Mouse (Mus musculus): Measurements from ENCODE around the gene Lrfn2. TPM values are rescaled to one million over a fixed set of nuclear protein-coding genes. Genes with fewer than 3 reads are reported as not detected.

Gene Lrfn2
- total and polyA plus RNA-seq, 3 experiments = not detected

GRCm38 (mm10) chr17:48975055-48975454 is 42.9 kb downstream of the Lrfn2 start:
- H3K27me3 ChIP-seq (ENCODE audit: control insufficient read depth in 1 of 2, insufficient read depth in 2 of 2, low read length in 2 of 2) = no peaks in the 10 kb centered on the region
- H3K4me3 ChIP-seq (ENCODE audit: control insufficient read depth in 1 of 2, insufficient read depth in 1 of 2, low read depth in 2 of 2, low read length in 2 of 2) = no peak overlapping the region
- no peak overlapping the region for H3K27ac ChIP-seq (ENCODE audit: control insufficient read depth, low read depth, low read length)
- no peaks in the 10 kb centered on the region for H3K79me2 ChIP-seq (ENCODE audit: control insufficient read depth, insufficient read depth, low read length, poor library complexity)
- TF ChIP-seq NRF1 (IDR thresholded peaks at IDR 0.05; ENCODE audit: insufficient read depth, low read depth, low read length, poor library complexity, severe bottlenecking) = no peak
- no peak for TF ChIP-seq USF1 (IDR thresholded peaks at IDR 0.05; ENCODE audit: low read depth, low read length)
- no peak for TF ChIP-seq GABPA (IDR thresholded peaks at IDR 0.05; ENCODE audit: low read depth, low read length)
- TF ChIP-seq ZKSCAN1 (IDR thresholded peaks at IDR 0.05; ENCODE audit: low read depth, low read length) = no peak
- no peak for TF ChIP-seq UBTF (IDR thresholded peaks at IDR 0.05; ENCODE audit: borderline replicate concordance, insufficient read depth, low read depth, low read length)
- TF ChIP-seq RCOR1 (IDR thresholded peaks at IDR 0.05; ENCODE audit: low read depth, low read length) = no peak
- no peak for TF ChIP-seq MXI1 (IDR thresholded peaks at IDR 0.05; ENCODE audit: low read depth, low read length)
- TF ChIP-seq GATA1 (IDR thresholded peaks at IDR 0.05; ENCODE audit: low read depth, low read length) = no peak
- no peak for TF ChIP-seq POLR2AphosphoS5 (IDR thresholded peaks at IDR 0.05; ENCODE audit: borderline replicate concordance, low read depth, low read length)
- no peak for TF ChIP-seq TAL1 (IDR thresholded peaks at IDR 0.05; ENCODE audit: low read length)
- no peak for TF ChIP-seq POLR2A (IDR thresholded peaks at IDR 0.05; ENCODE audit: control insufficient read depth in 1 of 2, insufficient read depth in 1 of 2, low read depth in 1 of 2, low read length in 2 of 2, poor library complexity in 1 of 2)
- no peak for TF ChIP-seq MAX (IDR thresholded peaks at IDR 0.05; ENCODE audit: low read length)
- no peak for TF ChIP-seq BHLHE40 (IDR thresholded peaks at IDR 0.05; ENCODE audit: borderline replicate concordance, low read depth, low read length)
- no peaks in the 10 kb centered on the region for H3K4me1 ChIP-seq (ENCODE audit: control insufficient read depth in 1 of 2, insufficient read depth in 2 of 2, low read length in 2 of 2)
- no peaks in the 10 kb centered on the region for H3K36me3 ChIP-seq (ENCODE audit: control insufficient read depth in 1 of 2, insufficient read depth in 2 of 2, low read length in 2 of 2)
- H3K9ac ChIP-seq (ENCODE audit: control insufficient read depth, low read depth, low read length, poor library complexity, severe bottlenecking) = no peak overlapping the region
- no peaks in the 10 kb centered on the region for H3K9me3 ChIP-seq (replicated peaks; ENCODE audit: insufficient read depth, low read length)
- DNase-seq (ENCODE audit: low read depth, low spot score) = no peak

GRCm38 (mm10) chr17:48976611-48977022 is 44.4 kb downstream of the Lrfn2 start:
- DNase-seq (ENCODE audit: low read depth, low spot score) = no peak
- Histone ChIP-seq H3K9me3 (replicated peaks; ENCODE audit: insufficient read depth, low read length) (no peaks in the 10 kb centered on the region), H3K4me1 (ENCODE audit: control insufficient read depth in 1 of 2, insufficient read depth in 2 of 2, low read length in 2 of 2) (no peaks in the 10 kb centered on the region), H3K27ac (ENCODE audit: control insufficient read depth, low read depth, low read length) (no peak overlapping the region), H3K27me3 (ENCODE audit: control insufficient read depth in 1 of 2, insufficient read depth in 2 of 2, low read length in 2 of 2) (no peaks in the 10 kb centered on the region), H3K36me3 (ENCODE audit: control insufficient read depth in 1 of 2, insufficient read depth in 2 of 2, low read length in 2 of 2) (no peaks in the 10 kb centered on the region), H3K79me2 (ENCODE audit: control insufficient read depth, insufficient read depth, low read length, poor library complexity) (no peaks in the 10 kb centered on the region), H3K4me3 (ENCODE audit: control insufficient read depth in 1 of 2, insufficient read depth in 1 of 2, low read depth in 2 of 2, low read length in 2 of 2) (no peak overlapping the region), H3K9ac (ENCODE audit: control insufficient read depth, low read depth, low read length, poor library complexity, severe bottlenecking) (no peak overlapping the region)
- TF ChIP-seq GATA1 (IDR thresholded peaks at IDR 0.05; ENCODE audit: low read depth, low read length) (no peak), MAX (IDR thresholded peaks at IDR 0.05; ENCODE audit: low read length) (no peak), UBTF (IDR thresholded peaks at IDR 0.05; ENCODE audit: borderline replicate concordance, insufficient read depth, low read depth, low read length) (no peak), ELF1 (IDR thresholded peaks at IDR 0.05; ENCODE audit: low read depth, low read length) (no peak), MEF2A (IDR thresholded peaks at IDR 0.05; ENCODE audit: extremely low read depth, insufficient replicate concordance, low read depth, low read length, poor library complexity, severe bottlenecking) (no peak), ETS1 (IDR thresholded peaks at IDR 0.05; ENCODE audit: low read depth, low read length) (no peak), NELFE (IDR thresholded peaks at IDR 0.05; ENCODE audit: low read depth, low read length) (no peak), JUND (IDR thresholded peaks at IDR 0.05; ENCODE audit: low read depth, low read length) (no peak), ZKSCAN1 (IDR thresholded peaks at IDR 0.05; ENCODE audit: low read depth, low read length) (no peak), RAD21 (IDR thresholded peaks at IDR 0.05; ENCODE audit: low read depth, low read length) (no peak), EP300 (IDR thresholded peaks at IDR 0.05; ENCODE audit: low read depth in 1 of 2, low read length in 2 of 2) (no peak), BHLHE40 (IDR thresholded peaks at IDR 0.05; ENCODE audit: borderline replicate concordance, low read depth, low read length) (no peak), RCOR1 (IDR thresholded peaks at IDR 0.05; ENCODE audit: low read depth, low read length) (no peak), MAFK (IDR thresholded peaks at IDR 0.05; ENCODE audit: borderline replicate concordance, low read depth, low read length) (no peak), GABPA (IDR thresholded peaks at IDR 0.05; ENCODE audit: low read depth, low read length) (no peak), MAZ (IDR thresholded peaks at IDR 0.05; ENCODE audit: low read depth, low read length) (no peak), MXI1 (IDR thresholded peaks at IDR 0.05; ENCODE audit: low read depth, low read length) (no peak)
